Mouse (Mus musculus) intestine, postnatal 0 days (tissue): ENCODE measurements around the gene Btbd7. TPM values are rescaled to one million over a fixed set of nuclear protein-coding genes. Genes with fewer than 3 reads are reported as not detected.

Source experiments
- ATAC-seq: fragments of 200-750 bp; cut with Nextera tagmentation; 2 replicates; pipeline ENCODE4 v1.8.0; 2017; ENCODE audit warnings: mild to moderate bottlenecking, moderate TSS enrichment, moderate library complexity
- H3K27ac ChIP-seq: fragments of 300-500 bp; sonication (generic); 2 replicates; pipeline ENCODE4 v1.5.1; 2014; ENCODE audit warnings: mild to moderate bottlenecking, low read depth, low read length, moderate library complexity
- H3K27me3 ChIP-seq: fragments of 300-500 bp; sonication (generic); replicated peaks from 2 replicates; pipeline ENCODE4 v1.6.1; 2014; ENCODE audit warnings: low read length, mixed read lengths; ENCODE audit not compliant: control insufficient read depth, insufficient read depth
- H3K36me3 ChIP-seq: fragments of 300-500 bp; sonication (generic); 2 replicates; pipeline ENCODE4 v1.6.1; 2014; ENCODE audit warnings: mild to moderate bottlenecking, moderate library complexity; ENCODE audit not compliant: control insufficient read depth, insufficient read depth
- H3K4me1 ChIP-seq: fragments of 300-500 bp; sonication (generic); replicated peaks from 2 replicates; pipeline ENCODE4 v1.6.1; 2014; ENCODE audit warnings: antibody characterized with exemption, low read length, mixed read lengths; ENCODE audit not compliant: control insufficient read depth, insufficient read depth
- H3K4me2 ChIP-seq: fragments of 300-500 bp; sonication (generic); replicated peaks from 2 replicates; pipeline ENCODE4 v1.6.1; 2014; ENCODE audit warnings: low read depth, mild to moderate bottlenecking, moderate library complexity
- H3K4me3 ChIP-seq: fragments of 300-500 bp; sonication (generic); 2 replicates; pipeline ENCODE4 v1.5.1; 2014; ENCODE audit warnings: low read depth, low read length
- H3K9ac ChIP-seq: fragments of 300-500 bp; sonication (generic); 2 replicates; pipeline ENCODE4 v1.6.1; 2014; ENCODE audit warnings: mild to moderate bottlenecking, low read depth, low read length
- H3K9me3 ChIP-seq: fragments of 300-500 bp; sonication (generic); 2 replicates; pipeline ENCODE4 v1.6.1; 2016; ENCODE audit warnings: mixed run types; ENCODE audit not compliant: control insufficient read depth
- CTCF ChIP-seq: sonication (generic); IDR thresholded peaks from 2 replicates; pipeline ENCODE4 v1.5.1; 2016; ENCODE audit warnings: low read depth, mild to moderate bottlenecking, control low read depth, antibody characterized with exemption, moderate library complexity
- WGBS: fragments of 180-500 bp; shearing (Covaris S2); extraction: QIAGEN DNeasy Blood & Tissue Kit; methylation state at CpG from one replicate; pipeline ENCODE4 v1.1.7; 2014; 5-methylcytosine and 5-hydroxymethylcytosine counted together
- polyA plus RNA-seq: library from polyadenylated mRNA; unstranded; fragments of >200 nt; fragmentation: Nextera tagmentation; extraction: Ambion mirVana; gene quantifications from 2 replicates; pipeline ENCODE4 v1.2.1, GENCODE M21; 2015

The Btbd7 gene
- polyA plus RNA-seq, 1 experiment from 2014 or later = 7.8 TPM

- no peaks in the 10 kb centered on the region for H3K27me3 ChIP-seq
- H3K36me3 ChIP-seq = peaks cover 59% of the 10 kb centered on the region
- H3K4me2 ChIP-seq = no peak overlapping the region
- 94% methylated on average over 14 of the region's 14 CpGs for WGBS
- no peak for TF ChIP-seq CTCF
- no peaks in the 10 kb centered on the region for H3K9me3 ChIP-seq
- no peaks in the 10 kb centered on the region for H3K4me1 ChIP-seq
- no peak for ATAC-seq
- no peak overlapping the region for H3K4me3 ChIP-seq
- H3K27ac ChIP-seq = no peak overlapping the region
- no peak overlapping the region for H3K9ac ChIP-seq
Measured at GRCm38 (mm10) chr12:102776035-102776434, 102.2 kb downstream of the Btbd7 start.

DNA sequence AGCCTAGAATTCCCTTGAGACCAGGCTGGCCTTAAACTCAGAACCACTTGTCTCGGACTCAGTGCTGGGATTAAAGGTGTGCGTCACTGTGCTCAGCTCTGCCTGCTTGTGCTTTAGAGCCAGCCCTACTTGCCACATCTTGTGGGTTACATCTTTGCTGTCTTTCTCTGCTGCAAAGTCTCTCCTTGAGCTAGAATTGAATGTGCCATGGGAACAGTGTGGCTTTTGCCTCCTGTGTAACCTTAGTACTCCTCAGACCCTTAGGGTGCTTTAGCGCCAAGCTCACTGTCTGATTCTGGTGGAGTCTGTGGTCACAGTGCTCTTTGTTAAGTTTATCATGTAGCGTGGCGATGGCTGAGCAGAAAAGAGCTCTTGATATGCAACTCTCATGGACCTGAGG, 105.6 kb downstream of the Btbd7 start:
- no peak overlapping the region for H3K4me3 ChIP-seq
- WGBS = 92% methylated on average over 5 of the region's 5 CpGs
- TF ChIP-seq CTCF = no peak
- ATAC-seq = no peak
- H3K36me3 ChIP-seq = peaks cover 80% of the 10 kb centered on the region
- no peak overlapping the region for H3K27ac ChIP-seq
- no peaks in the 10 kb centered on the region for H3K4me1 ChIP-seq
- H3K27me3 ChIP-seq = no peaks in the 10 kb centered on the region
- H3K9ac ChIP-seq = no peak overlapping the region
- H3K4me2 ChIP-seq = no peak overlapping the region
- no peaks in the 10 kb centered on the region for H3K9me3 ChIP-seq

- H3K4me2 ChIP-seq = no peak overlapping the region
- no peak for ATAC-seq
- H3K27me3 ChIP-seq = no peaks in the 10 kb centered on the region
- H3K4me3 ChIP-seq = no peak overlapping the region
- H3K9ac ChIP-seq = no peak overlapping the region
- no peak for TF ChIP-seq CTCF
- H3K27ac ChIP-seq = peak overlapping the region; percentile 41; the same call in 1 of the 2 replicates
- H3K36me3 ChIP-seq = peaks cover 82% of the 10 kb centered on the region
- 97% methylated on average over 8 of the region's 8 CpGs for WGBS
- no peaks in the 10 kb centered on the region for H3K4me1 ChIP-seq
- no peaks in the 10 kb centered on the region for H3K9me3 ChIP-seq
Measured at GRCm38 (mm10) chr12:102771601-102772000, 106.7 kb downstream of the Btbd7 start.

DNA sequence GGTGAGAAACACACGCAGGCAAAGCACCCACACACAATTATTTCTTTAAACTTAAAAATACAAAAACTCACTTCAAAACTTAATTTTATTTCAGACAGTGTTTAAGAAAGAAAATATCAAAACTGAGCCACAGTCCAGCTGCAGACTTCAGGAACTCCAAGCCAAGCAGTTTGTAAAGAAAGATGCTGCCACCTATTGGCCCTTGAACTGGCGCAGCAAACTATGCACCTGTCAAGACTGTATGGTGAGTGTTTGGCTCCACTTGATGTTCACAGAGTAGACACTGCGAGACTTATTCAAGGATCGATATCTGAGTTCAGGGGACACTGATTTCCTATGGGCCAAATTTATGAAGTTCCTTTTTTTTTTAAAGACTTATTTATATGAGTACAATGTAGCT, 109.3 kb downstream of the Btbd7 start:
- H3K9me3 ChIP-seq = no peaks in the 10 kb centered on the region
- no peak overlapping the region for H3K4me3 ChIP-seq
- ATAC-seq = no peak
- no peak overlapping the region for H3K4me2 ChIP-seq
- 93% methylated on average over 4 of the region's 4 CpGs for WGBS
- no peaks in the 10 kb centered on the region for H3K4me1 ChIP-seq
- no peak overlapping the region for H3K27ac ChIP-seq
- peak; percentile 62 for TF ChIP-seq CTCF
- peaks cover 77% of the 10 kb centered on the region for H3K36me3 ChIP-seq
- no peaks in the 10 kb centered on the region for H3K27me3 ChIP-seq
- no peak overlapping the region for H3K9ac ChIP-seq

GRCm38 (mm10) chr12:102763696-102764095, 114.6 kb downstream of the Btbd7 start:
- no peak overlapping the region for H3K4me2 ChIP-seq
- no peaks in the 10 kb centered on the region for H3K4me1 ChIP-seq
- ATAC-seq = no peak
- peaks cover 31% of the 10 kb centered on the region for H3K36me3 ChIP-seq
- H3K4me3 ChIP-seq = no peak overlapping the region
- H3K27me3 ChIP-seq = no peaks in the 10 kb centered on the region
- no peak overlapping the region for H3K27ac ChIP-seq
- H3K9me3 ChIP-seq = no peaks in the 10 kb centered on the region
- TF ChIP-seq CTCF = no peak
- H3K9ac ChIP-seq = no peak overlapping the region

GRCm38 (mm10) chr12:102761668-102762067, 116.6 kb downstream of the Btbd7 start:
- H3K9ac ChIP-seq = no peak overlapping the region
- H3K27ac ChIP-seq = no peak overlapping the region
- WGBS = 83% methylated on average over 3 of the region's 3 CpGs
- H3K9me3 ChIP-seq = no peaks in the 10 kb centered on the region
- H3K4me2 ChIP-seq = no peak overlapping the region
- H3K36me3 ChIP-seq = peaks cover 13% of the 10 kb centered on the region
- no peaks in the 10 kb centered on the region for H3K27me3 ChIP-seq
- TF ChIP-seq CTCF = no peak
- H3K4me1 ChIP-seq = no peaks in the 10 kb centered on the region
- H3K4me3 ChIP-seq = no peak overlapping the region
- ATAC-seq = no peak

- ATAC-seq = no peak
- no peaks in the 10 kb centered on the region for H3K4me1 ChIP-seq
- H3K4me2 ChIP-seq = peak overlapping the region; percentile 91
- under 1% methylated on average over 5 of the region's 5 CpGs for WGBS
- no peaks in the 10 kb centered on the region for H3K9me3 ChIP-seq
- no peak for TF ChIP-seq CTCF
- peak overlapping the region; percentile 13; the same call in 1 of the 2 replicates for H3K9ac ChIP-seq
- H3K27me3 ChIP-seq = no peaks in the 10 kb centered on the region
- peak overlapping the region; percentile 87; the same call in 1 of the 2 replicates for H3K27ac ChIP-seq
- no peaks in the 10 kb centered on the region for H3K36me3 ChIP-seq
- peak overlapping the region; percentile 94 for H3K4me3 ChIP-seq
Measured at GRCm38 (mm10) chr12:102758936-102759335, 119.3 kb downstream of the Btbd7 start.
